Mouse (Mus musculus) embryonic facial prominence, embryonic 15.5 days (tissue): ENCODE results near the gene Ppil6. TPM values are rescaled to one million over a fixed set of nuclear protein-coding genes. Genes with fewer than 3 reads are reported as not detected.

ENCODE experiments used
- ATAC-seq: fragments of 200-750 bp; cut with Nextera tagmentation; 2 replicates; pipeline ENCODE4 v1.8.0; 2017; ENCODE audit warnings: low read depth, moderate TSS enrichment; ENCODE audit not compliant: insufficient number of reproducible peaks, low FRiP score, low TSS enrichment
- H3K27ac ChIP-seq: fragments of 300-500 bp; sonication (generic); replicated peaks from 2 replicates; pipeline ENCODE4 v1.5.1; 2015; ENCODE audit warnings: mild to moderate bottlenecking, inconsistent platforms
- H3K27me3 ChIP-seq: fragments of 300-500 bp; sonication (generic); 2 replicates; pipeline ENCODE4 v1.6.1; 2015; ENCODE audit warnings: inconsistent platforms
- H3K36me3 ChIP-seq: fragments of 300-500 bp; sonication (generic); 2 replicates; pipeline ENCODE4 v1.6.1; 2015; ENCODE audit warnings: mild to moderate bottlenecking, inconsistent platforms
- H3K4me1 ChIP-seq: fragments of 300-500 bp; sonication (generic); 2 replicates; pipeline ENCODE4 v1.6.1; 2015; ENCODE audit warnings: inconsistent platforms
- H3K4me2 ChIP-seq: fragments of 300-500 bp; sonication (generic); replicated peaks from 2 replicates; pipeline ENCODE4 v1.6.1; 2015; ENCODE audit warnings: mild to moderate bottlenecking, inconsistent platforms
- H3K4me3 ChIP-seq: fragments of 300-500 bp; sonication (generic); replicated peaks from 2 replicates; pipeline ENCODE4 v1.5.1; 2015; ENCODE audit warnings: mild to moderate bottlenecking, inconsistent platforms
- H3K9ac ChIP-seq: fragments of 300-500 bp; sonication (generic); 2 replicates; pipeline ENCODE4 v1.6.1; 2015; ENCODE audit warnings: inconsistent platforms
- H3K9me3 ChIP-seq: fragments of 300-500 bp; sonication (generic); replicated peaks from 2 replicates; pipeline ENCODE4 v1.6.1; 2016; ENCODE audit warnings: inconsistent platforms
- WGBS: fragments of 180-500 bp; shearing (Covaris S2); methylation state at CpG from one replicate; pipeline ENCODE4 v1.1.7; 2015; 5-methylcytosine and 5-hydroxymethylcytosine counted together
- polyA plus RNA-seq: library from polyadenylated mRNA; unstranded; fragments of >200 nt; fragmentation: Nextera tagmentation; extraction: Ambion mirVana; gene quantifications from 2 replicates; pipeline ENCODE4 v1.2.1, GENCODE M21; 2015

The Ppil6 gene
- polyA plus RNA-seq, 1 experiment from 2014 or later, result 6.1 TPM

DNA sequence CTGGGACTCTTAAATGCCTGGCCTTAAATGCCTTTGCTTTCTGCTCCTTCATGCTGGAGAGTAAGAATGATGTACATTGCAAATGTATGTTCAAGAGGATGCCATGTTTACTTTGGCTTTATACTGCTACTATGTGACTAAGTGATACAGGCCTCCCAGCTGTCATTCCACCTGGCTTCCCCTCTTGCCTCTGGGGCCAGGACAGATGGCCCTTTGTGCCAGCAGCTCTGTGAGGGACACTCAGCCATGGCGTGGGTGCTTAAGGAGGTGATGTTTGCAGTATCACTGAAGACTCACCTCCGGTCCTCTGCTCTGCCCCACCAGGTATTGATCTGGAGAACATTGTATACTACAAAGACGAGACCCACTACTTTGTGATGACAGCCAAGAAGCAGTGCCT lies 10.3 kb upstream of the Ppil6 start:
- no peak overlapping the region for H3K27ac ChIP-seq
- H3K9me3 ChIP-seq, result no peaks in the 10 kb centered on the region
- no peak overlapping the region for H3K9ac ChIP-seq
- ATAC-seq, result no peak
- 83% methylated on average over 3 of the region's 3 CpGs for WGBS
- no peak overlapping the region for H3K4me3 ChIP-seq
- H3K27me3 ChIP-seq, result no peaks in the 10 kb centered on the region
- peaks cover 26% of the 10 kb centered on the region for H3K4me1 ChIP-seq
- H3K36me3 ChIP-seq, result peaks cover 53% of the 10 kb centered on the region
- H3K4me2 ChIP-seq, result no peak overlapping the region

DNA sequence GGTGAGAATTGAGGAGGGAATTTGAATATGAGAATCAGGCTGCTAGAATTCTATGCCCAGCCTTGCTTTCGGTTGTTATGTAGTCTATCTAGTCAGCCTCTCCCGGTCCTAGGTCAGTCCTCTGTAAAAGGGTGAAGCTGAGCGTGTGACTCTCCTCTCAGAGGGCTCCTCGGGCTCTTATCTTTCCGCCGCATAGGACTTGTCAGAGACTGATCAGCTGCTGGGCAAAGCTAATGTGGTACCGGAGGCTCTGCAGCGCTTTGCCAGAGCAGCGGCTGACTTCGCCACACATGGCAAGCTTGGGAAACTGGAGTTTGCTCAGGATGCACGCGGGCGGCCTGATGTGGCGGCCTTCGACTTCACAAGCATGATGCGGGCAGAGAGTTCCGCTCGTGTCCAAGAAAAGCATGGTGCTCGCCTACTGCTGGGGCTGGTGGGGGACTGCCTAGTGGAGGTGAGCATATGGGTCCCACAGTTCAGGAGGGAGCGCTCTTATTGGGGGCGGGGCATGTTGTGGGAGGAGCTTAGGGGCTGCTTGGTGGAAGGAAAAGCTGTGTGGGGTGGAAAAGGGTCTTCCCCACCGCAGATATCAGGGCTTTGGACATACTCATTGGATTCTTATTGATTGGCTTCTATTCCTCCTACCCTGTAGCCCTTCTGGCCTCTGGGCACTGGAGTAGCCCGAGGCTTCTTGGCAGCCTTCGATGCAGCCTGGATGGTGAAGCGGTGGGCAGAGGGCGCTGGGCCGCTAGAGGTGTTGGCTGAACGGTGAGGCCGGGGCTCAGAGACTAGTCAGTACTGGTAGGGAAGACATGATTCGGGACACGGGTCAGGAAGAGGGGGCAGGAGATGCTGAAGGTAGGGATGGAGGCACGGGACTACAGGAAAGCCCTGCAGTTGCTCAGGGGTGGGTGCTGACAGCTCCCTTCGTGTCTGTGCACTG lies 9.0 kb upstream of the Ppil6 start:
- Histone ChIP-seq H3K4me3 (no peak overlapping the region), H3K27me3 (no peaks in the 10 kb centered on the region), H3K4me2 (no peak overlapping the region), H3K4me1 (peaks cover 19% of the 10 kb centered on the region), H3K9me3 (no peaks in the 10 kb centered on the region), H3K9ac (no peak overlapping the region), H3K36me3 (peaks cover 66% of the 10 kb centered on the region), H3K27ac (no peak overlapping the region)
- no peak for ATAC-seq
- WGBS, result 72% methylated on average over 33 of the region's 33 CpGs

DNA sequence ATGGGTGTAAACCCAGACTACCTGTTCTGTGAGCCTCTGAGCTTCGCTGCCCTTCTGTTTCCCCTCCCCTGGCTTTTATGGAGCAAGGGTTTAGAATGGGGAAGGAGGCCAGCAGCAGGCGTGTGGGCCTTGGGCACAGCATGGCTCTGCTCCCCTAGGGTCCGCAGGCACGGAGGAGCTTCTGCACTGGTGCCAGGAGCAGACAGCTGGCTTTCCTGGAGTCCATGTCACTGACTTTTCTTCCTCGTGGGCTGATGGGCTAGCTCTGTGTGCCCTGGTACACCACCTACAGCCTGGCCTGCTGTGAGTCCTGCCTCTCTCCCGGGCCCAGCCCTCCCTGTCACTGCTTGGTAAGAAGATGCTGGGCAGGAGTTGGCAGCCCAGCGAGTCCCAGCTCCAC lies 7.8 kb upstream of the Ppil6 start:
- Histone ChIP-seq H3K4me1 (peaks cover 6% of the 10 kb centered on the region), H3K4me2 (no peak overlapping the region), H3K9ac (no peak overlapping the region), H3K36me3 (peaks cover 78% of the 10 kb centered on the region), H3K4me3 (no peak overlapping the region), H3K9me3 (no peaks in the 10 kb centered on the region), H3K27me3 (no peaks in the 10 kb centered on the region), H3K27ac (no peak overlapping the region)
- ATAC-seq, result no peak
- 82% methylated on average over 7 of the region's 7 CpGs for WGBS

DNA sequence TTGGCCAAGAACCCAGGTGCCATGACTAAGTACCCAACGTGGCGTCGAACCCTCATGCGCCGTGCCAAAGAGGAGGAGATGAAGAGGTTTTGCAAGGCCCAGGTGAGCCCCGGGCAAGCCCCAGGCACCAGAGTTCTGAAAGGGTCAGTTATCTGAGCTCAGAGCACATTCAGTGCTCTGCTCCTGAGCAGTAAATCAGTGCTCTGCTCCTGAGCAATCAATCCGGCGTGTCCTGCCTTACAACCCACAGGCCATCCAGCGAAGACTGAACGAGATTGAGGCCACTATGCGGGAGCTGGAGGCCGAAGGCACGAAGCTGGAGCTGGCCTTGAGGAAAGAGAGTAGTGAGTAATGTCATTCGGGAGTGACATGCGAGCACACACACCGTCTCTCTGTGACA lies 4.5 kb upstream of the Ppil6 start:
- Histone ChIP-seq H3K4me2 (no peak overlapping the region), H3K9me3 (no peaks in the 10 kb centered on the region), H3K27me3 (no peaks in the 10 kb centered on the region), H3K9ac (no peak overlapping the region), H3K36me3 (peaks cover 67% of the 10 kb centered on the region), H3K27ac (no peak overlapping the region), H3K4me1 (peaks cover 22% of the 10 kb centered on the region), H3K4me3 (no peak overlapping the region)
- no peak for ATAC-seq
- WGBS, result 91% methylated on average over 16 of the region's 16 CpGs

DNA sequence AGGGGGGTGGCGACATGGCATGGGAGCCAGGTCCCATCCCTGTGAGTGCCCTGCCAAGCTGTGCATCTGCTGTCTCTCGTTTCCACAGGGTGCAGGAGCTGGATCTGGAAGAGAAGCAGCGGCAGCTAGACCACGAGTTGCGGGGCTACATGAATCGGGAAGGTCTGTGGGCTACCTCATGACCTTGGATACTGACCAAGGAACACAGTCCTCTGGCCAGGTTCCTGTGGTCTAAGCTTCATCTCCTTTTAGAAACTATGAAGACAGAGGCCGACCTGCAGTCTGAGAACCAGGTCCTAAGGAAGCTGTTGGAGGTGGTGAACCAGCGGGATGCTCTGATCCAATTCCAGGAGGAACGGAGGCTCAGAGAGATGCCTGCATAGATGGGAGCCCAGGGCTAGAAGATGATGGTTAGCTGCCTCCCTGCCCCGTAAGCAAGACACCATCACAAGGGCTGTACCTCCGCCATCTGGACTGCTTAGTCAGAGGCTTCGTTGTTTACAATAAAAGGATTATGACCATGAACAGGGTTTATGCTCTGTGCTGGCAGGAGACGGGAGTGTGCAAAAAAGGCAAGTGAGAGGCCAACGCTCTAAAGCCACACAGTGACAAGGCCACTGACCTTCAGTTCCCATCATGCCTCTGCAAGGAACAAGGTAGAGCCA lies 3.6 kb upstream of the Ppil6 start:
- Histone ChIP-seq H3K4me3 (no peak overlapping the region), H3K4me2 (no peak overlapping the region), H3K27ac (no peak overlapping the region), H3K27me3 (no peaks in the 10 kb centered on the region), H3K4me1 (peaks cover 22% of the 10 kb centered on the region), H3K9me3 (no peaks in the 10 kb centered on the region), H3K9ac (no peak overlapping the region), H3K36me3 (peaks cover 58% of the 10 kb centered on the region)
- no peak for ATAC-seq
- 82% methylated on average over 14 of the region's 14 CpGs for WGBS

DNA sequence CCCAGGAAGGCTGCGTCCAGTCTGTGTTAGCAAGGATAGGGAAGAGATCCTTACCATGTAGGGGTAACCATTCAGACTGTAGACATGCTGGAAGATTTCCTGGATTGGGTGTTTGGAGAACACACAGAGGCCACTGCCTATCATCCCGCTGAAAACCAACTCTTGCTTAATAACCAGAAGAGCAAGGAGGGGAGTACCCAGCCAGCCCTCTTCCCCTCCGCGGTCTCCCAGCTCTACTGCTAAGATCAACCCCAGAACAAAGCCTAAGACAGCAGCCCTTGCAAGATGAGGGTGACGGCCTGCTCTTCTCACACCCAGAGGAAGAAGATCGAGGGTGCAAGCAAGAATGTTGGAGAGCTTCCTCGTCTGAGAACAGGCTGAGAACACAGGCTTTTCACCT lies 1.4 kb upstream of the Ppil6 start:
- peaks cover 22% of the 10 kb centered on the region for H3K4me1 ChIP-seq
- 28% methylated on average over 7 of the region's 7 CpGs for WGBS

DNA sequence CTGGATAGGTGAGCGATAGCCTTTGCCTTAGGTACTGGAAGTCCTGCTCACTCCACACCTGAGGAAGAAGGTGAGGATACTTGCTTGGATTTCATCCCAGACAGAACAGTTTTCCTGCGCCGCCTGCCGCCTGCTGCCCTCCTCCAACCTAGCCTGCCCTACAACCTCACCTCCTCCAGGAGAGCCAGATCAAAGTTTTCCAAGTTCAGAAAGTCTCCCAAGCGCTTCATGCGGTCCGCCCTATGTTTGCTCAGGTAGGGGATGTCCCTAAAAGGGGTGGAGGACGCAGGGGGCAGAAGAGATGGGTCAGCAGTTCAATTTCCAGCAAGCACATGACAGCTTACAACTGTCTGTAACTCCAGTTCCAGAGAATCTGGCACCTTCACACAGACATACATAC lies 945 bp upstream of the Ppil6 start:
- ATAC-seq, result no peak
- Histone ChIP-seq H3K27me3 (no peaks in the 10 kb centered on the region), H3K4me1 (peaks cover 22% of the 10 kb centered on the region), H3K4me3 (peak overlapping the region; percentile 74), H3K4me2 (peak overlapping the region; percentile 100), H3K9ac (peak overlapping the region; percentile 69), H3K36me3 (peaks cover 35% of the 10 kb centered on the region), H3K27ac (no peak overlapping the region), H3K9me3 (no peaks in the 10 kb centered on the region)
- 28% methylated on average over 8 of the region's 8 CpGs for WGBS

More for the DNA sequence above, 1.4 kb upstream of the Ppil6 start:
- peak overlapping the region; percentile 100 for H3K4me2 ChIP-seq
- peak overlapping the region; percentile 69; the same call in 1 of the 2 replicates for H3K9ac ChIP-seq
- H3K4me3 ChIP-seq, result peak overlapping the region; percentile 74
- H3K36me3 ChIP-seq, result peaks cover 39% of the 10 kb centered on the region
- no peaks in the 10 kb centered on the region for H3K27me3 ChIP-seq
- no peak for ATAC-seq
- H3K9me3 ChIP-seq, result no peaks in the 10 kb centered on the region
- no peak overlapping the region for H3K27ac ChIP-seq

DNA sequence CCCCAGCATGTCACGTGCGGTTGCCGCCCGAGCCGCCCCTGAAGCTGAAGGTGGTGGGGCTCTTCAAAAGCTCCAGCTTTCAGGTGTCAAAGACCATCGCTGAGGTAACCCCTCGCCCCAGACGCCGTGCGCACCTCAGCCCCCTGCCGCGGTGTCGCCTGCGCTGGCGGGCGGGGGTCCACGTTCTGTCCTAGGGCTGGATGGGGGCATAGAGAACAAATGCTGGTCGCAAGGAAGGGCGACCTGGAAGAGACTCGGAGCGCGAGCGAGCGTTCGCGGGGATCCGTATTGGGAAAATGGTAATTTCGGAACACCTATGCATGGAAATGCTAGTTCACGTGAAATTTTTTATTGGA lies 257 bp downstream of the Ppil6 start:
- Histone ChIP-seq H3K9ac (peak overlapping the region; percentile 45), H3K27me3 (no peaks in the 10 kb centered on the region), H3K4me2 (peak overlapping the region; percentile 100), H3K9me3 (no peaks in the 10 kb centered on the region), H3K36me3 (peaks cover 23% of the 10 kb centered on the region), H3K4me1 (peaks cover 22% of the 10 kb centered on the region), H3K4me3 (peak overlapping the region; percentile 74), H3K27ac (no peak overlapping the region)
- ATAC-seq, result peak; percentile 32
- under 1% methylated on average over 29 of the region's 29 CpGs for WGBS

DNA sequence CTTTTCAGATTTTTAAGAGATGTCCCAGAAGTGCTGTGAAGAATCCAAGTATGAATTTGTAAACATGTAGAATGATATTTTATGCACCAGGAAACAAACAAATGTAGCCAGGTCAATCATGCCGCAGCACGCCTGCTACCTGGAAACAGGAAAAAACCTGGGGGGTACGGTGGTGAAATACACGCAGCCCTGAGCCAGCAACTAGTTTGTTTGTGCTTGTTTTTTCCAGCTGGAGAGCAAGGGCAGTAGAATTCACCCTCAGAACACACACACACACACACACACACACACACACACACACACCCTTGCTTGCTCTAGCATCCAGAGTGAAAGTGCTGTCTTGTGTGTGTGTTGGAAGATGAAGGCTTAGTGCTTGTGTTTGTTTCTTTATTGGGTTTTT lies 872 bp downstream of the Ppil6 start:
- Histone ChIP-seq H3K27ac (no peak overlapping the region), H3K27me3 (no peaks in the 10 kb centered on the region), H3K4me1 (peaks cover 22% of the 10 kb centered on the region), H3K4me2 (no peak overlapping the region; the same call in 1 of the 2 replicates), H3K9ac (no peak overlapping the region), H3K4me3 (no peak overlapping the region), H3K36me3 (peaks cover 17% of the 10 kb centered on the region), H3K9me3 (no peaks in the 10 kb centered on the region)
- ATAC-seq, result no peak
- 30% methylated on average over 4 of the region's 4 CpGs for WGBS

DNA sequence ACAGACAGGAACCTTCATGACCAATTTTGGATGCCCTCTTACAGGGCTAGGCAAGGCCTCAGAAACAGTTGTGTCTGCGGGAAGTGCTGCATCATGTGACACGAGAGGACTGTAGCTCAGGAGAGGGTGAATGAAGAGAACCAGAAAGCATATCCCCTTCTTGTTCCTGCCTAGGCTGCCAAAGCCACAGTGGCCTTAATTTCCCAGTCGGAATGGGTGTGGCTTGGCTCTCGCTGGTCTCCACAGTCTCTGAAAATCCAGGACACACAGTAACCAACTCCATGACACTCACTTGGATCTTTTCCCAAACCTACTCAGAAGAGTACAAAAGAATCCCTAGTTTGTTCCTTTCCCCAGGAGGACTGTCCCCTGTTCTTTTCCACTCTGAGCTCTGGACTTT lies 10.7 kb downstream of the Ppil6 start:
- Histone ChIP-seq H3K9me3 (no peaks in the 10 kb centered on the region), H3K27me3 (no peaks in the 10 kb centered on the region), H3K9ac (no peak overlapping the region), H3K36me3 (no peaks in the 10 kb centered on the region), H3K4me2 (no peak overlapping the region), H3K4me3 (no peak overlapping the region), H3K27ac (no peak overlapping the region), H3K4me1 (no peaks in the 10 kb centered on the region)
- WGBS, result 47% methylated on average over 4 of the region's 4 CpGs
- no peak for ATAC-seq

DNA sequence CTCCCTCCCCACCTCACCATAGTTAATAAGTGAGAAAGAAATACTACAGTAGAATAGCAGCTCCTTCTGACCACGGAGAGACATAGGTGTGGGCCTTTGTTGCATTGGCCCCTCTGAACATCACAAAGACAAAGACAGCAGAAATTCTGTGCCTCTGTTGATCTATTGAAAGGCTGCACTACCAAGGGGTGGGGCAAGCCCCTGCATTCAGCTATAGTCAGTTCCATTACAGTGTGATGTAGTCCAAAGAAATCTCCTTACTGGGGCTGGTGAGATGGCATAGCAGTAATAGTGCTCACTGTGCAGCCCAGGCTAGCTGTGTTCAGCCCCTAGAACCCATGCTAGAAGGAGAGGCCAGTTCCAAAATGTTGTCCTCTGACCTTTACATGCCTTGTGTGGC lies 14.8 kb downstream of the Ppil6 start:
- no peak overlapping the region for H3K4me3 ChIP-seq

More for the DNA sequence above, 14.8 kb downstream of the Ppil6 start:
- no peak overlapping the region for H3K9ac ChIP-seq
- no peaks in the 10 kb centered on the region for H3K27me3 ChIP-seq
- H3K4me2 ChIP-seq, result no peak overlapping the region
- 85% methylated on average over 1 of the region's 1 CpGs for WGBS
- H3K9me3 ChIP-seq, result no peaks in the 10 kb centered on the region
- H3K4me1 ChIP-seq, result no peaks in the 10 kb centered on the region
- no peak overlapping the region for H3K27ac ChIP-seq
- H3K36me3 ChIP-seq, result no peaks in the 10 kb centered on the region
- no peak for ATAC-seq
